Mouse (Mus musculus) heart, embryonic 15.5 days (tissue): ENCODE data around the gene Fa2h. TPM values are rescaled to one million over a fixed set of nuclear protein-coding genes. Genes with fewer than 3 reads are reported as not detected.
"Not testable (repeated sequence)": the region's sequence is repeated elsewhere in the genome, so short reads cannot be mapped to it uniquely, and the experiment has no call there.

Source experiments
- ATAC-seq: fragments of 200-750 bp; cut with Nextera tagmentation; replicated peaks from 2 replicates; pipeline ENCODE4 v1.8.0; 2017; ENCODE audit warnings: low read depth, moderate TSS enrichment; ENCODE audit not compliant: insufficient number of reproducible peaks, insufficient read depth, low FRiP score
- H3K27ac ChIP-seq: fragments of 300-500 bp; sonication (generic); 2 replicates; pipeline ENCODE4 v1.5.1; 2015; ENCODE audit warnings: mild to moderate bottlenecking, inconsistent platforms
- H3K27me3 ChIP-seq: fragments of 300-500 bp; sonication (generic); 2 replicates; pipeline ENCODE4 v1.6.1; 2015; ENCODE audit warnings: inconsistent platforms
- H3K36me3 ChIP-seq: fragments of 300-500 bp; sonication (generic); 2 replicates; pipeline ENCODE4 v1.6.1; 2015; ENCODE audit warnings: mild to moderate bottlenecking, inconsistent platforms
- H3K4me1 ChIP-seq: fragments of 300-500 bp; sonication (generic); replicated peaks from 2 replicates; pipeline ENCODE4 v1.6.1; 2015; ENCODE audit warnings: inconsistent platforms
- H3K4me2 ChIP-seq: fragments of 300-500 bp; sonication (generic); 2 replicates; pipeline ENCODE4 v1.6.1; 2015; ENCODE audit warnings: inconsistent platforms, mild to moderate bottlenecking, moderate library complexity
- H3K4me3 ChIP-seq: fragments of 300-500 bp; sonication (generic); 2 replicates; pipeline ENCODE4 v1.5.1; 2015; ENCODE audit warnings: mild to moderate bottlenecking, inconsistent platforms
- H3K9ac ChIP-seq: fragments of 300-500 bp; sonication (generic); 2 replicates; pipeline ENCODE4 v1.6.1; 2015; ENCODE audit warnings: mild to moderate bottlenecking, inconsistent platforms
- H3K9me3 ChIP-seq: fragments of 300-500 bp; sonication (generic); replicated peaks from 2 replicates; pipeline ENCODE4 v1.6.1; 2016; ENCODE audit warnings: inconsistent platforms
- WGBS: fragments of 180-500 bp; shearing (Covaris S2); methylation state at CpG from one replicate; pipeline ENCODE4 v1.1.7; 2015; ENCODE audit warnings: mixed read lengths; 5-methylcytosine and 5-hydroxymethylcytosine counted together
- polyA plus RNA-seq: library from polyadenylated mRNA; unstranded; fragments of >200 nt; fragmentation: Nextera tagmentation; extraction: Ambion mirVana; gene quantifications from 2 replicates; pipeline ENCODE4 v1.2.1, GENCODE M21; 2015

Fa2h gene
- polyA plus RNA-seq, 1 experiment from 2014 or later: not detected

- Histone ChIP-seq H3K36me3 (no peaks in the 10 kb centered on the region), H3K4me3 (no peak overlapping the region), H3K4me1 (no peaks in the 10 kb centered on the region), H3K27me3 (no peaks in the 10 kb centered on the region), H3K27ac (no peak overlapping the region), H3K9me3 (no peaks in the 10 kb centered on the region), H3K9ac (no peak overlapping the region), H3K4me2 (no peak overlapping the region)
- 74% methylated on average over 6 of the region's 6 CpGs for WGBS
- ATAC-seq: no peak
Observed at GRCm38 (mm10) chr8:111325222-111325790, 68.3 kb downstream of the Fa2h start.

DNA sequence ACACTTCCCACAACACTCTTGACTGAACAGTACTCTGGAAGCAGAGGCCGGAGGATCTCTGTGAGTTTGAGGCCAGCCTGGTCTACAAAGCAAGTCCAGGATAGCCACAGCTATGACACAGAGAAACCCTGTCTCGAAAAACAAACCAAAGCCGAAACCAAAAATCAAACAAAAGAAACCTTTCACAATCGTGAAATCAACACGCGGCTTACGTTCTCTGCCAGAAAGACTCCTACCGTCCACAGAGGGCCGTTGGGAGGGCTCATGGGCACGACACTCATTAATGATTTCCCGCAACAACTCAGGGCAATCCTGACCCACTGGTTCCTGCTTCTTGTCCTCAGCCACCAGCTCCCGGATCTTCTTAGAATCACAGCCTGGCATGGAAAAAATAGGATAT is 78.9 kb downstream of the Fa2h start:
- H3K9me3 ChIP-seq: no peaks in the 10 kb centered on the region
- H3K4me2 ChIP-seq: no peak overlapping the region
- 85% methylated on average over 12 of the region's 12 CpGs for WGBS
- ATAC-seq: no peak
- 0 out of 2 replicates have a peak, but pooled peaks cover 3% of the 10 kb centered on the region for H3K27me3 ChIP-seq
- no peak overlapping the region for H3K9ac ChIP-seq
- no peaks in the 10 kb centered on the region for H3K36me3 ChIP-seq
- no peak overlapping the region for H3K27ac ChIP-seq
- H3K4me3 ChIP-seq: no peak overlapping the region
- no peaks in the 10 kb centered on the region for H3K4me1 ChIP-seq

DNA sequence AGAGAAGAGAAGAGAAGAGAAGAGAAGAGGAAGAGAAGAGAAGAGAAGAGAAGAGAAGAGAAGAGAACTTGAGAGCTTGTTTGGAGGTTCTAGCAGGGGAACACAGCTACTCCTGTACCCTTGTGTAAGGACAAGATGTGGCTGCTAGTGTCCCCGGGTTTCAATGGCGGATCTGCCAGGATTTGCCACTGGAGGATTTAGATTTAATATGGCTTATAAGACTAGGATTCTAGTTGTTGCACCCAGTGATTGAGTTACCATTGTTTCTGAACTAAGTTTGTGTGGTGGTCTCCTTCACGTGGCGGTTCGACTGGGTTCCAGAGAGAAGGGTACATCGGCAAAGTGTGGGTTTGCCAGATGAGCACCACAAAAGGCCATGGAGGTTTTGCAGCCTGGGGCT is 79.7 kb downstream of the Fa2h start:
- H3K27ac ChIP-seq, H3K4me3 ChIP-seq, H3K4me1 ChIP-seq, H3K9me3 ChIP-seq, H3K27me3 ChIP-seq, H3K36me3 ChIP-seq, ATAC-seq, H3K9ac ChIP-seq, H3K4me2 ChIP-seq: not testable (repeated sequence)
- WGBS: 85% methylated on average over 6 of the region's 6 CpGs

GRCm38 (mm10) chr8:111312758-111313162 is 80.9 kb downstream of the Fa2h start:
- no peaks in the 10 kb centered on the region for H3K9me3 ChIP-seq
- H3K4me3 ChIP-seq: no peak overlapping the region
- H3K4me1 ChIP-seq: no peaks in the 10 kb centered on the region
- H3K27ac ChIP-seq: no peak overlapping the region
- no peaks in the 10 kb centered on the region for H3K36me3 ChIP-seq
- 66% methylated on average over 3 of the region's 3 CpGs for WGBS
- H3K4me2 ChIP-seq: no peak overlapping the region
- no peak for ATAC-seq
- no peaks in the 10 kb centered on the region for H3K27me3 ChIP-seq
- H3K9ac ChIP-seq: no peak overlapping the region

DNA sequence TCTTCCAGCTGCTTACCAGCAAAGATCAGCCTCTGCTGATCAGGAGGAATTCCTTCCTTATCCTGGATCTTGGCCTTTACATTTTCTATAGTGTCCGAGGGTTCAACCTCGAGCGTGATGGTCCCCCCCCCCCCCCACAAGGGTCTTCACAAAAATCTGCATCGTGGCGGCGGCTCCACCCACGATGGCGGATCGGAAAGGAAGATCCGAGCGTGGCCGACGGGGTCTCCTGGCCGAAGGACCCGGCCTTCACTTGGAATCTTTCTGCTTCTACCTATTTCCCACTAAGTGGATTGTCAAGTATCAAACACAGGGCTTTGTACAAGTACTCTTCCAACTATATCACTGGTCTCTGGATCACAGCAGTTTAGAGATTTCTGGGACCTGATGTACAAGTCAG is 83.6 kb downstream of the Fa2h start:
- not testable (repeated sequence) for H3K4me1 ChIP-seq, H3K4me2 ChIP-seq, ATAC-seq, H3K36me3 ChIP-seq, H3K9ac ChIP-seq, H3K4me3 ChIP-seq, H3K27me3 ChIP-seq, H3K27ac ChIP-seq, H3K9me3 ChIP-seq
- 89% methylated on average over 15 of the region's 15 CpGs for WGBS

- Histone ChIP-seq H3K27ac (no peak overlapping the region), H3K36me3 (no peaks in the 10 kb centered on the region), H3K4me3 (no peak overlapping the region), H3K4me2 (no peak overlapping the region), H3K4me1 (no peaks in the 10 kb centered on the region), H3K27me3 (no peaks in the 10 kb centered on the region), H3K9ac (no peak overlapping the region), H3K9me3 (no peaks in the 10 kb centered on the region)
- 25% methylated on average over 5 of the region's 5 CpGs for WGBS
- ATAC-seq: no peak
Observed at GRCm38 (mm10) chr8:111305031-111305730, 88.4 kb downstream of the Fa2h start.

- H3K9ac ChIP-seq: no peak overlapping the region
- no peak overlapping the region for H3K4me3 ChIP-seq
- no peak overlapping the region for H3K4me2 ChIP-seq
- no peaks in the 10 kb centered on the region for H3K36me3 ChIP-seq
- WGBS: 87% methylated on average over 3 of the region's 3 CpGs
- H3K4me1 ChIP-seq: no peaks in the 10 kb centered on the region
- ATAC-seq: no peak
- H3K27ac ChIP-seq: no peak overlapping the region
- H3K27me3 ChIP-seq: no peaks in the 10 kb centered on the region
- no peaks in the 10 kb centered on the region for H3K9me3 ChIP-seq
Observed at GRCm38 (mm10) chr8:111304359-111304758, 89.3 kb downstream of the Fa2h start.

DNA sequence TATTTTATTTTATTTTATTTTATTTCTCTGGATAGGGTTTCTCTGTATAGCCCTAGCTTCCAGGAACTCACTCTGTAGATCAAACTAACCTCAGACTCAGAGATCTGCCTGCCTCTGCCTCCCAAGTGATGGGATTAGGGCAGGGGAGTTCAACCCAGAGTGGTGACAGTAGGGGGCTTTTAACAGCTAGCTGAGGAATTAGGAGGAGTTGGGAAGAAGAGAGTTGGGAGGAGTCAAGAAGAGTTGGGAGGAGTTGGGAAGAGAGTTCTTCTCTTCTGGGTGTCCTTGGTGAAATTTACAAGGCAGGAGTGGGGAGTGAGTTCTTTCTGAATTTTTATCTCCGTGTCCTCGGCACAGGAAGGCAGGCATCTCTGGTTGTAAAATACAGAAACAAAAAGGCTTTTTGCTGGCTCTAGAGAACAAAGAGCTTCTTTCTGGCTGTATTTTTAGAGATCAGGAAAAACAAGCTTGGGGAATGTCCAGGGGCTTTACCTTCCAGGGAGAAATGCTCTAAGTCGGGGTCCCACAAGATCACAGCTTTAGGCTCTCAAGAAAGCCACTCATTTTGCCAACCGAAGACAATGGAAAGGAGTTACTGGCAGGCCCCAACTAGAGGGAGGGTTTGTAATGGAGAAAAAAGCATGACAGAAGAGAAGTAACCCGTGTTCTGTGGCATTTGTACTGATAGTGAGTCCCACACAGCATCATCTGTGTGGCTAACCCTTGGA is 90.4 kb downstream of the Fa2h start:
- H3K4me1 ChIP-seq, H3K9ac ChIP-seq, H3K36me3 ChIP-seq, H3K27me3 ChIP-seq, H3K4me3 ChIP-seq, ATAC-seq, H3K9me3 ChIP-seq, H3K27ac ChIP-seq, H3K4me2 ChIP-seq: not testable (repeated sequence)
- WGBS: 69% methylated on average over 5 of the region's 5 CpGs

- H3K36me3 ChIP-seq: peaks cover 10% of the 10 kb centered on the region
- ATAC-seq: no peak
- H3K27ac ChIP-seq: peak overlapping the region; percentile 77
- peaks cover 9% of the 10 kb centered on the region for H3K4me1 ChIP-seq
- H3K4me2 ChIP-seq: peak overlapping the region; percentile 63
- 62% methylated on average over 11 of the region's 11 CpGs for WGBS
- H3K9ac ChIP-seq: no peak overlapping the region
- no peaks in the 10 kb centered on the region for H3K27me3 ChIP-seq
- no peaks in the 10 kb centered on the region for H3K9me3 ChIP-seq
- H3K4me3 ChIP-seq: peak overlapping the region; percentile 68
Observed at GRCm38 (mm10) chr8:111300597-111301546, 92.8 kb downstream of the Fa2h start.

- peak; percentile 99 for ATAC-seq
- no peaks in the 10 kb centered on the region for H3K9me3 ChIP-seq
Observed at GRCm38 (mm10) chr8:111299821-111300568, 93.6 kb downstream of the Fa2h start, which contains the start of gene Rfwd3. Gene Rfwd3, minus strand, starts transcription at chr8:111300222.

More at GRCm38 (mm10) chr8:111299821-111300568, 93.6 kb downstream of the Fa2h start, which contains the start of gene Rfwd3:
- Histone ChIP-seq H3K4me2 (peak within 1 kb of the TSS; percentile 64), H3K27ac (peak within 1 kb of the TSS; percentile 89), H3K9ac (peak within 1 kb of the TSS; percentile 78), H3K4me3 (peak within 1 kb of the TSS; percentile 68), H3K36me3 (peaks cover 13% of the 10 kb centered on the region), H3K4me1 (peaks cover 9% of the 10 kb centered on the region), H3K27me3 (no peaks in the 10 kb centered on the region)
- under 1% methylated on average over 62 of the region's 67 CpGs for WGBS
